Mouse (Mus musculus) layer of hippocampus, adult 2 months (tissue): ENCODE results near the gene U90926. TPM values are rescaled to one million over a fixed set of nuclear protein-coding genes. Genes with fewer than 3 reads are reported as not detected.
"Not testable (repeated sequence)": the region's sequence is repeated elsewhere in the genome, so short reads cannot be mapped to it uniquely, and the experiment has no call there.

Experiments
- DNase-seq, 2 experiments: peaks; one replicate each; pipeline ENCODE4 v3.0.0; 2022; ENCODE audit warnings: low spot score in 2 of 2
- H3K27ac ChIP-seq: fragments of 200-600 bp; 2 replicates; pipeline ENCODE4 v1.8.1; 2022
- H3K4me3 ChIP-seq: fragments of 200-600 bp; 2 replicates; pipeline ENCODE4 v1.8.1; 2022; ENCODE audit warnings: mild to moderate bottlenecking
- CTCF ChIP-seq: fragments of 200-600 bp; conservative IDR thresholded peaks from 2 replicates; pipeline ENCODE4 v1.8.1; 2022; ENCODE audit warnings: antibody characterized with exemption, mild to moderate bottlenecking, moderate library complexity
- total RNA-seq, 2 experiments: library from RNA; stranded (reverse); gene quantifications; 2 replicates each; pipeline ENCODE4 v1.2.3; 2021

The U90926 gene
- total RNA-seq, 2 experiments from 2014 or later = not detected

GRCm38 (mm10) chr5:92204162-92205036 lies 10.8 kb downstream of the U90926 start:
- no peak for DNase-seq
- no peak overlapping the region for H3K27ac ChIP-seq
- no peak overlapping the region for H3K4me3 ChIP-seq
- no peak for TF ChIP-seq CTCF

- DNase-seq = no peak
- no peak for TF ChIP-seq CTCF
- H3K4me3 ChIP-seq = no peak overlapping the region
- no peak overlapping the region for H3K27ac ChIP-seq
These were observed 16.9 kb downstream of the U90926 start for GRCm38 (mm10) chr5:92198266-92198665.

DNA sequence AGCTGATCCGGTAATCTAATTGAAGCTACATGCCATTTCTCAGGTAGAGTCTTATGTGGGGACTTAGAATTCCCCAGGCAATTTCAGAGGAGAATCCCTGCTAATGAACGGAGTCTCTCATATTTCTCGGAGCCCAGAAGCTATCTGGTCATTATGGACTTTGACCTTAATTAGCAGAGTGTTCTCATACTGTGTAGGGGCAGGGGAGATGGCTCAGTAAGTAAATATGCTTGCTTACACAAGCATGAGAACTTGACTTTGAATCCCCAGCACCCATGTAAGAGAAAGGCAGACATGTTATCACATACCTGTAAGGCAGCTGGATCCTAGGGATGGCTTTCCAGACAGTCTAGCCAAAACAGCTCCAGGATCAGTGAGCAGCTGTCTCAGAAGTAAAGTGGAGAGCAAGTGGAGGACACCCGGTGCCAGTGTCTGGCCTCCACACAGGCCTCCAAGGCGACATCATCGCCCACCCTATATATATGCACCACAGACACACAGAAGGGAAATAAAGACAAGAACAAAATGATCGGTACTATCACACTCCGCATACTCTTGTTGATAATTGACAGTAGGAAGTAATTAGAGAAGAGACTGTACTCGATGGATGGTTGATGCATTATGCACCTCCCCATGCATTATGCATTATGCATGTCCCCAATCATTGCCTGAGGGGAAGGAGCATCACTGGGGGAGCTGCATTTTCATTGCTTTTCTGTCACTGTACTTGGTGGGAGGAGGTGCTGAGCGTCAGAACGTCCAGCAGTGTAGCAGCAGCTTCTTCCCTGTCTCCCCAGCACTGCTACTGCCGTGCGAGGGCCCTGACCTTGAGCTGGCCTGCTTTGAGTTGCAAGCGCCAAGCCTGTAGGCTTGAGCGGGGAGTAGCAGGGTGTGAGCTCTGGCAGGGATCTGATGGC lies 18.1 kb downstream of the U90926 start:
- Histone ChIP-seq H3K4me3 (no peak overlapping the region), H3K27ac (no peak overlapping the region)
- no peak for DNase-seq
- TF ChIP-seq CTCF = no peak

DNA sequence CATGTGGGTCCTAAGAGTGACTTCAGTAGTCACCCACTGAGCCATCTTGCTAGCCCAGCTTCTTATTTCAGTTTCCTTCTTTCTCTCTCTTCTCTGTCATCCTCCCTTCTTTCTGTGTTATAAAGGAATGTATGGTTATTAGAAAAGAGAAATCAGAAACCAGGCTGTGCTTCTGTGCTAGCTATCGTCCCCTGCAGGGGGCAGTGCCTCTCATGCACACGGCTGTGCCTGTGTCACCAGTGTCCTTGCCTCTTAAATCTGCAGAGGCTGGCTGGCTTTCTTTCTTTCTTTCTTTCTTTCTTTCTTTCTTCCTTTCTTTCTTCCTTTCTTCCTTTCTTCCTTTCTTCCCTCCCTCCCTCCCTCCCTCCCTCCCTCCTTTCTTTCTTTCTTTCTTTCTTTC lies 19.5 kb downstream of the U90926 start:
- DNase-seq = peak in 1 of 2 experiments; percentile 21

DNA sequence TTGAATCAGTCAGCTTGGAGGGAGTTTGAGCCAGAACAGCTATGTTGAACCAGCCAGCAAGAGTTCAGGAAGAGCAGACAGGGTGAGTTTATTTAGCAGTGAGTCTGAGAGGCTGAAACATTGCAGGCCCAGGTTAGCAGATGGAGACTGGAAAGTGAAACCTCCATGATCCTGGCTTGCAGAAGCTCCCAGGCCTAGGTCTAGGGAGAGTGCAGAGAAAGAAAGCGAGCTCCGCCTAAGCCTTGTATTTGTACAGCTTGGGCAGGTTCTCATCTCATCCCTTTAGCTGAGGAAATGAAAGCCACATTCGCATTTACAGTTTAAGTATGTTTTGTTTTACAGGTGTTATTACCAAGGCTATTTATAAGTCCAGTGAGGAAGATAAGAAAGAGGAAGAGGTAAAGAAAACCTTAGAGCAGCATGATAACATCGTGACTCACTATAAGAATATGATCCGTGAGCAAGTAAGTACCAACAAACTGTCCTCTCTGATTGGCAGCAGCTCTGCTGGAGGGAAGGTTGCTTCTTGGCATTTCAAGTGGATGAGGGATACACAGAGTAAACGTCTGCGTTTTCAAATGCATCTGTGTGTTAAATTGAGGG lies 26.2 kb downstream of the U90926 start:
- H3K27ac ChIP-seq = no peak overlapping the region
- DNase-seq = no peak
- TF ChIP-seq CTCF = no peak
- H3K4me3 ChIP-seq = no peak overlapping the region

More for the DNA sequence above, 19.5 kb downstream of the U90926 start:
- H3K27ac ChIP-seq, H3K4me3 ChIP-seq: not testable (repeated sequence)
- peak; percentile 80 for TF ChIP-seq CTCF

- DNase-seq = peak in 1 of 2 experiments; percentile 16
- no peak overlapping the region for H3K27ac ChIP-seq
- no peak overlapping the region for H3K4me3 ChIP-seq
- no peak for TF ChIP-seq CTCF
These were observed 32.0 kb downstream of the U90926 start for GRCm38 (mm10) chr5:92183071-92183830.

DNA sequence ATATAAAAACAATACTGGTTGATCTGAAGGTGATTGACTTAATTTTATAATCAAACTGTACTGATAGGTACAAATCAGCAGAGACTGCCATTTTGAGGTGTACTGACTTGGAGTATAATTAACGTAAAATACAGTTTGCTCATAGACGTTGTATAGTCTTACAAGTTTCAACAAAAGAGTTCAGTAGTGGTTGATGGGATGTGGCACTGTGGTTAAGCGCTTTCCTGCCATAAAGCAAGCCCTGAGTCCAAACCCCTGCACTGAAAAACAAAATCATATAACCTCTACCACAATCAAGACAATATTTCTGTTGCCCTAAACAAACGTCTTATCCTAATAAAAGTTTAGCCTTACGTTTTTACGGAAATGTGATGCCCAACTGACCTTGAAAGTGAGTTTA lies 49.2 kb downstream of the U90926 start:
- H3K4me3 ChIP-seq = no peak overlapping the region
- TF ChIP-seq CTCF = no peak

More for the DNA sequence above, 49.2 kb downstream of the U90926 start:
- DNase-seq = no peak
- H3K27ac ChIP-seq = no peak overlapping the region

Other genes starting within 250 kb of the U90926 start
- not detected for gene Odaph, start 227.9 kb downstream of the U90926 start, total RNA-seq
- 10 to 100 TPM; 36.2 to 38.0 TPM for gene Cdkl2, start 171.5 kb downstream of the U90926 start, total RNA-seq
- 100 to 1,000 TPM; 233 to 246 TPM for gene G3bp2, start 131.7 kb downstream of the U90926 start, total RNA-seq
- 10 to 100 TPM; 76.7 to 79.6 TPM for gene Uso1, start 77.5 kb downstream of the U90926 start, total RNA-seq
- 1 to 10 TPM; 1.0 to 1.1 TPM for gene Ppef2, start 40.9 kb upstream of the U90926 start, total RNA-seq
- 10 to 100 TPM; 50.1 to 51.0 TPM for gene Naaa, start 62.8 kb upstream of the U90926 start, total RNA-seq
- 10 to 100 TPM; 20.0 to 23.1 TPM for gene Sdad1, start 95.1 kb upstream of the U90926 start, total RNA-seq
- not detected for gene Cxcl9, start 112.7 kb upstream of the U90926 start, total RNA-seq
- gene Art3, start 116.4 kb upstream of the U90926 start, total RNA-seq = 1 to 10 TPM; 3.7 to 4.8 TPM
- not detected for gene Cxcl10, start 133.5 kb upstream of the U90926 start, total RNA-seq
- gene Nup54, start 219.8 kb upstream of the U90926 start, total RNA-seq = 10 to 100 TPM; 32.1 to 32.2 TPM